Mouse (Mus musculus) kidney, embryonic 16.5 days (tissue): Measurements from ENCODE around the gene Fermt2. TPM values are rescaled to one million over a fixed set of nuclear protein-coding genes. Genes with fewer than 3 reads are reported as not detected.

Experiments used
- ATAC-seq: fragments of 200-750 bp; cut with Nextera tagmentation; 2 replicates; pipeline ENCODE4 v1.8.0; 2017; ENCODE audit warnings: moderate TSS enrichment; ENCODE audit not compliant: low FRiP score, low TSS enrichment
- H3K27ac ChIP-seq: fragments of 300-500 bp; sonication (generic); 2 replicates; pipeline ENCODE4 v1.5.1; 2014; ENCODE audit warnings: low read length
- H3K27me3 ChIP-seq: fragments of 300-500 bp; sonication (generic); 2 replicates; pipeline ENCODE4 v1.6.1; 2014; ENCODE audit warnings: low read length, control low read depth, mixed read lengths; ENCODE audit not compliant: insufficient read depth
- H3K36me3 ChIP-seq: fragments of 300-500 bp; sonication (generic); 2 replicates; pipeline ENCODE4 v1.6.1; 2014; ENCODE audit warnings: low read length, control low read depth, mixed read lengths; ENCODE audit not compliant: insufficient read depth
- H3K4me1 ChIP-seq: fragments of 300-500 bp; sonication (generic); 2 replicates; pipeline ENCODE4 v1.6.1; 2014; ENCODE audit warnings: low read length, control low read depth, mixed read lengths; ENCODE audit not compliant: insufficient read depth
- H3K4me2 ChIP-seq: fragments of 300-500 bp; sonication (generic); replicated peaks from 2 replicates; pipeline ENCODE4 v1.6.1; 2014; ENCODE audit warnings: low read depth, low read length
- H3K4me3 ChIP-seq: fragments of 300-500 bp; sonication (generic); 2 replicates; pipeline ENCODE4 v1.5.1; 2014; ENCODE audit warnings: mild to moderate bottlenecking, low read length
- H3K9ac ChIP-seq: fragments of 300-500 bp; sonication (generic); replicated peaks from 2 replicates; pipeline ENCODE4 v1.6.1; 2014; ENCODE audit warnings: low read length
- H3K9me3 ChIP-seq: fragments of 300-500 bp; sonication (generic); 2 replicates; pipeline ENCODE4 v1.6.1; 2016; ENCODE audit warnings: low read length, control low read depth
- WGBS: fragments of 180-500 bp; shearing (Covaris S2); extraction: QIAGEN DNeasy Blood & Tissue Kit; methylation state at CpG from one replicate; pipeline ENCODE4 v1.1.7; 2014; 5-methylcytosine and 5-hydroxymethylcytosine counted together
- polyA plus RNA-seq: library from polyadenylated mRNA; unstranded; fragments of >200 nt; fragmentation: Nextera tagmentation; extraction: Ambion mirVana; gene quantifications from 2 replicates; pipeline ENCODE4 v1.2.1, GENCODE M21; 2015

Fermt2 gene
- polyA plus RNA-seq, 1 experiment from 2014 or later, result 164 TPM

DNA sequence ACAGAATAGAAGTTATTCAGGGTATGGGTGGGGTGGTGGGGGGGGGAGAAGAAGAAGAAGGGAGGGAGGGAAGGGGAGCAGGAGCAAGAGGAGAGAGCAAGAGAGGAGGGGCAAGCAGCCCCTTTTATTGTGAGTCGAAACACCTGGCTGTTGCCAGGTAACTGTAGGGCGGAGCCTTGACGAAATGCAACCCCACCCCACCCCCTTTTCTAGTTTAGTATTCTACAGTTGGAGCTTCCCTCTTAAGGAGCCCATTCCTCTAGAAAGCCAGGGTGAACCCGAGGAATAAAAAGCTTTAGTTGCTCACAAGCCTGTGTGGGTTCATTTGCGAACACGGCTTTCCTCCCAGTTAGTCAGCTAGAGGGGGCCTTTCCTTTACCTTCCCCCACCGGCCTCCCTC, 85.0 kb downstream of the Fermt2 start:
- peak overlapping the region; percentile 1; the same call in 1 of the 2 replicates for H3K27ac ChIP-seq
- no peak overlapping the region for H3K9ac ChIP-seq
- peaks cover 39% of the 10 kb centered on the region for H3K4me1 ChIP-seq
- H3K27me3 ChIP-seq, result no peaks in the 10 kb centered on the region
- no peak overlapping the region for H3K4me2 ChIP-seq
- no peak for ATAC-seq
- 58% methylated on average over 7 of the region's 7 CpGs for WGBS
- no peak overlapping the region for H3K4me3 ChIP-seq
- H3K9me3 ChIP-seq, result no peaks in the 10 kb centered on the region
- no peaks in the 10 kb centered on the region for H3K36me3 ChIP-seq

- no peaks in the 10 kb centered on the region for H3K27me3 ChIP-seq
- H3K36me3 ChIP-seq, result no peaks in the 10 kb centered on the region
- peaks cover 46% of the 10 kb centered on the region for H3K4me1 ChIP-seq
Observed at GRCm38 (mm10) chr14:45442781-45443560, 86.9 kb downstream of the Fermt2 start.

GRCm38 (mm10) chr14:45441291-45441690, 88.6 kb downstream of the Fermt2 start:
- no peak overlapping the region for H3K9ac ChIP-seq
- no peaks in the 10 kb centered on the region for H3K27me3 ChIP-seq
- no peaks in the 10 kb centered on the region for H3K36me3 ChIP-seq
- 63% methylated on average over 6 of the region's 6 CpGs for WGBS
- no peak overlapping the region for H3K27ac ChIP-seq
- H3K9me3 ChIP-seq, result no peaks in the 10 kb centered on the region
- ATAC-seq, result no peak
- H3K4me2 ChIP-seq, result no peak overlapping the region
- peaks cover 44% of the 10 kb centered on the region for H3K4me1 ChIP-seq
- no peak overlapping the region for H3K4me3 ChIP-seq

More at GRCm38 (mm10) chr14:45442781-45443560, 86.9 kb downstream of the Fermt2 start:
- no peak overlapping the region for H3K4me3 ChIP-seq
- no peaks in the 10 kb centered on the region for H3K9me3 ChIP-seq
- H3K4me2 ChIP-seq, result no peak overlapping the region
- no peak overlapping the region for H3K9ac ChIP-seq
- WGBS, result 37% methylated on average over 12 of the region's 12 CpGs
- peak overlapping the region; percentile 44 for H3K27ac ChIP-seq
- no peak for ATAC-seq

- H3K27ac ChIP-seq, result peak overlapping the region; percentile 43; the same call in 1 of the 2 replicates
Observed at GRCm38 (mm10) chr14:45439387-45439786, 90.5 kb downstream of the Fermt2 start.

GRCm38 (mm10) chr14:45438931-45439275, 91.0 kb downstream of the Fermt2 start:
- 62% methylated on average over 2 of the region's 2 CpGs for WGBS
- H3K4me1 ChIP-seq, result peaks cover 25% of the 10 kb centered on the region
- no peak for ATAC-seq

More at GRCm38 (mm10) chr14:45439387-45439786, 90.5 kb downstream of the Fermt2 start:
- WGBS, result 74% methylated on average over 9 of the region's 9 CpGs
- H3K9me3 ChIP-seq, result no peaks in the 10 kb centered on the region
- no peaks in the 10 kb centered on the region for H3K27me3 ChIP-seq
- no peak for ATAC-seq
- no peaks in the 10 kb centered on the region for H3K36me3 ChIP-seq
- H3K4me3 ChIP-seq, result no peak overlapping the region
- peaks cover 26% of the 10 kb centered on the region for H3K4me1 ChIP-seq
- H3K9ac ChIP-seq, result no peak overlapping the region
- no peak overlapping the region for H3K4me2 ChIP-seq

GRCm38 (mm10) chr14:45438250-45438930, 91.5 kb downstream of the Fermt2 start:
- ATAC-seq, result no peak
- peaks cover 23% of the 10 kb centered on the region for H3K4me1 ChIP-seq
- H3K27ac ChIP-seq, result peak overlapping the region; percentile 69; the same call in 1 of the 2 replicates
- H3K36me3 ChIP-seq, result no peaks in the 10 kb centered on the region
- no peak overlapping the region for H3K4me2 ChIP-seq
- H3K9ac ChIP-seq, result no peak overlapping the region
- no peaks in the 10 kb centered on the region for H3K27me3 ChIP-seq
- 55% methylated on average over 19 of the region's 19 CpGs for WGBS
- no peaks in the 10 kb centered on the region for H3K9me3 ChIP-seq
- no peak overlapping the region for H3K4me3 ChIP-seq

More at GRCm38 (mm10) chr14:45438931-45439275, 91.0 kb downstream of the Fermt2 start:
- H3K36me3 ChIP-seq, result no peaks in the 10 kb centered on the region
- no peak overlapping the region for H3K4me3 ChIP-seq
- H3K27ac ChIP-seq, result peak overlapping the region; percentile 43; the same call in 1 of the 2 replicates
- no peaks in the 10 kb centered on the region for H3K27me3 ChIP-seq
- H3K4me2 ChIP-seq, result no peak overlapping the region
- no peak overlapping the region for H3K9ac ChIP-seq
- no peaks in the 10 kb centered on the region for H3K9me3 ChIP-seq

GRCm38 (mm10) chr14:45434220-45434619, 95.7 kb downstream of the Fermt2 start:
- H3K4me3 ChIP-seq, result no peak overlapping the region
- no peak for ATAC-seq
- H3K9ac ChIP-seq, result no peak overlapping the region
- no peak overlapping the region for H3K27ac ChIP-seq
- no peaks in the 10 kb centered on the region; the same call in 1 of the 2 replicates for H3K36me3 ChIP-seq
- no peaks in the 10 kb centered on the region for H3K27me3 ChIP-seq
- H3K4me2 ChIP-seq, result no peak overlapping the region
- H3K9me3 ChIP-seq, result peaks cover 9% of the 10 kb centered on the region
- H3K4me1 ChIP-seq, result peaks cover 11% of the 10 kb centered on the region; the same call in 1 of the 2 replicates
- 78% methylated on average over 6 of the region's 6 CpGs for WGBS

DNA sequence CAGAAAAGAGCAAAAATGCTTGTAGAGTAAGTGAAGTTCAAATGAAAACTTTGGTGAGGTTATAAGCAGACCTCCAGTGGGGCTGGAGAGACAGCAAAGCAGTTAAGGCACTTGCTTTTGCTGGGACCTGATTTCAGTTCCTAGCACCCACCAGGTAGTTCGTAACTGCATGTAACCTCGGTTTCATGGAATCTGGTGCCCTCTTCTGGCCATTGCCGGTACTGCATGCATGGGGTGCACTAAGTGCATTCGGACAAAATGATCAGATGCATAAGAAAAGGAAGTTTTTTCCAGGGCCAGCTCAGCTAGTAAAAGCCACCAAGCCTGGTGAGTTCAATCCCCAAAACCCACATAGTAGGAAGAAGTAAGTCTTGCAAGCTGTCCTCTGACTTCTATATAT, 97.9 kb downstream of the Fermt2 start:
- Histone ChIP-seq H3K27ac (no peak overlapping the region), H3K36me3 (no peaks in the 10 kb centered on the region; the same call in 1 of the 2 replicates), H3K4me2 (no peak overlapping the region), H3K4me3 (no peak overlapping the region), H3K4me1 (peaks cover 3% of the 10 kb centered on the region; the same call in 1 of the 2 replicates), H3K9me3 (peaks cover 10% of the 10 kb centered on the region), H3K27me3 (no peaks in the 10 kb centered on the region), H3K9ac (no peak overlapping the region)
- no peak for ATAC-seq
- WGBS, result 76% methylated on average over 4 of the region's 4 CpGs

DNA sequence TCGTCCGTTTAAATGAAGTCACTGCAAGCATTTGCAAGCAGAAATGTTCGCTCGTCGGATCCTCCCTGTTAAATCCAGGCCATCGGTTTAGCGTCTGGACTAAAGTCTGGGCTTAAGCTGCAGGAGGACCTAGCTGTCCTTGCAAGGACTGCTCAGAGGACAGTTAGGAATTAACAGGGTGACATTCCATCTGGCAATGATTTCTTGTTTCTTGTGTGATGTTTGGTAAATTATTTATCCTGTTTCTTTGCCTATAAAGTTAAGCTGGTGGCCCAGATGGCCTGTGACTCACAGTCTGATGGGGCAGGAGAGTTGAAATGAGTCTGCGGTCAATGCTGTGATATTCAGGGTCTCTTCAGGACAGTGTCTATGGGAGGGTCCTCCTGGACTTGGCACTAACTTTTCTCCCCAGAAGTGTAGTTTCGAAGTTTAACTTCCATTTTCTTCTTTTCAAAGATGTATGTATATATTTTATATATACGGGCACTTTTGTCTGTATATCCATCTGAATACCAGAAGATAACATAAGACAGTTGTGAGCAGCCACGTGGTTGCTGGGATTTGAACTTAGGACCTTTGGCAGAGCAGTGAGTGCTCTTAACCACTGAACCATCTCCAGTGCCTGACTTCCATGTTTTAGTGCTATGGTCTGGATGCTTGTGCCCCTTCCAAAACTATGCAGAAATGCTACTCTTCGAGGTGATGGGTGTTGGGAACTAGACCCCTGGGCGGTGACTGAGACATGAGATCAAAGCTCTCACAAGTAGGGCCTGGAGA, 99.7 kb downstream of the Fermt2 start:
- Histone ChIP-seq H3K9ac (no peak overlapping the region), H3K27ac (peak overlapping the region; percentile 82), H3K4me1 (no peaks in the 10 kb centered on the region), H3K4me2 (no peak overlapping the region), H3K36me3 (no peaks in the 10 kb centered on the region; the same call in 1 of the 2 replicates), H3K27me3 (no peaks in the 10 kb centered on the region), H3K9me3 (peaks cover 15% of the 10 kb centered on the region), H3K4me3 (no peak overlapping the region)
- WGBS, result 73% methylated on average over 13 of the region's 13 CpGs
- ATAC-seq, result peak; percentile 94
